Mouse (Mus musculus): ENCODE measurements at regions not wholly inside any gene's neighbourhood (a gene's known extent, or its start where the extent isn't known, plus 50 kb on each side); places are given as distances from the start of the nearest gene placed in this dataset.
A peak's percentile ranks its signal among the peaks of the same experiment; 100 is the strongest.
"Not testable (repeated sequence)": the region's sequence is repeated elsewhere in the genome, so short reads cannot be mapped to it uniquely, and the experiment has no call there.

GRCm38 (mm10) chr9:80819070-80819469, 353.8 kb upstream of the Impg1 start:
- Histone ChIP-seq H3K27me3 (no peaks in the 10 kb centered on the region), H3K9me3 (no peaks in the 10 kb centered on the region), H3K4me2 (no peak overlapping the region), H3K36me3 (no peaks in the 10 kb centered on the region), H3K9ac (no peak overlapping the region), H3K4me3 (no peak overlapping the region), H3K27ac (no peak overlapping the region), H3K4me1 (replicated peaks) (no peaks in the 10 kb centered on the region)
- no peak for ATAC-seq (ENCODE audit: low FRiP score)
- WGBS = 96% methylated on average over 1 of the region's 1 CpGs

- H3K27me3 ChIP-seq; H3K4me2 ChIP-seq; H3K9me3 ChIP-seq; H3K9ac ChIP-seq; H3K4me1 ChIP-seq (replicated peaks); H3K4me3 ChIP-seq; ATAC-seq (ENCODE audit: low FRiP score); H3K27ac ChIP-seq; H3K36me3 ChIP-seq: not testable (repeated sequence)
- WGBS = 84% methylated on average over 6 of the region's 6 CpGs
These were observed 348.6 kb upstream of the Impg1 start for GRCm38 (mm10) chr9:80813921-80814320.

GRCm38 (mm10) chr9:80791523-80791922, 326.2 kb upstream of the Impg1 start:
- Histone ChIP-seq H3K27ac (no peak overlapping the region), H3K9me3 (no peaks in the 10 kb centered on the region), H3K36me3 (no peaks in the 10 kb centered on the region), H3K4me3 (no peak overlapping the region), H3K4me2 (no peak overlapping the region), H3K27me3 (no peaks in the 10 kb centered on the region), H3K4me1 (replicated peaks) (no peaks in the 10 kb centered on the region; the same call in 1 of the 2 replicates), H3K9ac (no peak overlapping the region)
- 75% methylated on average over 3 of the region's 3 CpGs for WGBS
- ATAC-seq (ENCODE audit: low FRiP score) = peak; percentile 43; the same call in 1 of the 2 replicates

- H3K9me3 ChIP-seq = no peaks in the 10 kb centered on the region
- no peak for ATAC-seq (ENCODE audit: low FRiP score)
- no peaks in the 10 kb centered on the region for H3K27me3 ChIP-seq
- WGBS = 70% methylated on average over 1 of the region's 1 CpGs
- no peak overlapping the region for H3K9ac ChIP-seq
- no peak overlapping the region for H3K27ac ChIP-seq
- no peaks in the 10 kb centered on the region for H3K4me1 ChIP-seq (replicated peaks)
- H3K4me2 ChIP-seq = no peak overlapping the region
- H3K4me3 ChIP-seq = no peak overlapping the region
- no peaks in the 10 kb centered on the region for H3K36me3 ChIP-seq
These were observed 309.3 kb upstream of the Impg1 start for GRCm38 (mm10) chr9:80774541-80774940.

- H3K4me1 ChIP-seq (replicated peaks); H3K4me2 ChIP-seq; H3K36me3 ChIP-seq; H3K27me3 ChIP-seq; H3K4me3 ChIP-seq; H3K9me3 ChIP-seq; ATAC-seq (ENCODE audit: low FRiP score); H3K27ac ChIP-seq; H3K9ac ChIP-seq: not testable (repeated sequence)
- 97% methylated on average over 9 of the region's 9 CpGs for WGBS
These were observed 270.5 kb upstream of the Impg1 start for GRCm38 (mm10) chr9:80735806-80736205.

GRCm38 (mm10) chr9:80732971-80733370, 267.7 kb upstream of the Impg1 start:
- Histone ChIP-seq H3K9ac (no peak overlapping the region), H3K4me3 (no peak overlapping the region), H3K9me3 (no peaks in the 10 kb centered on the region), H3K27me3 (no peaks in the 10 kb centered on the region), H3K4me1 (replicated peaks) (no peaks in the 10 kb centered on the region), H3K4me2 (no peak overlapping the region), H3K27ac (no peak overlapping the region), H3K36me3 (no peaks in the 10 kb centered on the region)
- 80% methylated on average over 1 of the region's 1 CpGs for WGBS
- no peak for ATAC-seq (ENCODE audit: low FRiP score)

GRCm38 (mm10) chr9:80723638-80724037, 258.4 kb upstream of the Impg1 start:
- Histone ChIP-seq H3K4me1 (replicated peaks) (no peaks in the 10 kb centered on the region), H3K27ac (no peak overlapping the region), H3K9me3 (no peaks in the 10 kb centered on the region), H3K27me3 (no peaks in the 10 kb centered on the region), H3K4me3 (no peak overlapping the region), H3K9ac (no peak overlapping the region), H3K36me3 (no peaks in the 10 kb centered on the region), H3K4me2 (no peak overlapping the region)
- ATAC-seq (ENCODE audit: low FRiP score) = no peak

- H3K4me1 ChIP-seq (replicated peaks) = no peaks in the 10 kb centered on the region
- H3K9me3 ChIP-seq = no peaks in the 10 kb centered on the region
- H3K27ac ChIP-seq = no peak overlapping the region
- 90% methylated on average over 4 of the region's 4 CpGs for WGBS
- no peak overlapping the region for H3K4me2 ChIP-seq
- no peak overlapping the region for H3K9ac ChIP-seq
- H3K27me3 ChIP-seq = no peaks in the 10 kb centered on the region
- H3K36me3 ChIP-seq = no peaks in the 10 kb centered on the region
- no peak for ATAC-seq (ENCODE audit: low FRiP score)
- H3K4me3 ChIP-seq = no peak overlapping the region
These were observed 253.2 kb upstream of the Impg1 start for GRCm38 (mm10) chr9:80718516-80718915.

GRCm38 (mm10) chr9:80709781-80710180, 244.5 kb upstream of the Impg1 start:
- Histone ChIP-seq H3K27ac (no peak overlapping the region), H3K27me3 (no peaks in the 10 kb centered on the region), H3K36me3 (no peaks in the 10 kb centered on the region), H3K4me1 (replicated peaks) (no peaks in the 10 kb centered on the region), H3K4me3 (no peak overlapping the region), H3K9me3 (no peaks in the 10 kb centered on the region), H3K4me2 (no peak overlapping the region), H3K9ac (no peak overlapping the region)
- ATAC-seq (ENCODE audit: low FRiP score) = no peak

- ATAC-seq (ENCODE audit: low FRiP score) = no peak
- no peaks in the 10 kb centered on the region for H3K4me1 ChIP-seq (replicated peaks)
- WGBS = 88% methylated on average over 2 of the region's 2 CpGs
These were observed 240.0 kb upstream of the Impg1 start for GRCm38 (mm10) chr9:80705264-80705663.

GRCm38 (mm10) chr9:80697171-80697570, 231.9 kb upstream of the Impg1 start:
- no peak overlapping the region for H3K4me3 ChIP-seq
- H3K9me3 ChIP-seq = no peaks in the 10 kb centered on the region
- no peaks in the 10 kb centered on the region for H3K27me3 ChIP-seq
- H3K4me2 ChIP-seq = no peak overlapping the region
- H3K27ac ChIP-seq = no peak overlapping the region
- no peaks in the 10 kb centered on the region for H3K36me3 ChIP-seq
- no peaks in the 10 kb centered on the region for H3K4me1 ChIP-seq (replicated peaks)
- WGBS = 83% methylated on average over 2 of the region's 2 CpGs
- ATAC-seq (ENCODE audit: low FRiP score) = no peak
- H3K9ac ChIP-seq = no peak overlapping the region

More at GRCm38 (mm10) chr9:80705264-80705663, 240.0 kb upstream of the Impg1 start:
- Histone ChIP-seq H3K9me3 (no peaks in the 10 kb centered on the region), H3K9ac (no peak overlapping the region), H3K27ac (no peak overlapping the region), H3K4me3 (no peak overlapping the region), H3K27me3 (no peaks in the 10 kb centered on the region), H3K4me2 (no peak overlapping the region), H3K36me3 (no peaks in the 10 kb centered on the region)

GRCm38 (mm10) chr9:80688481-80689086, 223.3 kb upstream of the Impg1 start:
- 0 out of 2 replicates have a peak overlapping the region, but pooled peaks have one; percentile 3 for H3K27ac ChIP-seq
- ATAC-seq (ENCODE audit: low FRiP score) = peak; percentile 78
- WGBS = 68% methylated on average over 9 of the region's 9 CpGs

GRCm38 (mm10) chr9:80683030-80683692, 217.9 kb upstream of the Impg1 start:
- Histone ChIP-seq H3K4me1 (replicated peaks) (0 out of 2 replicates have a peak, but pooled peaks cover under 1% of the 10 kb centered on the region), H3K4me2 (no peak overlapping the region), H3K27ac (no peak overlapping the region), H3K9ac (no peak overlapping the region), H3K9me3 (no peaks in the 10 kb centered on the region), H3K36me3 (no peaks in the 10 kb centered on the region), H3K27me3 (no peaks in the 10 kb centered on the region), H3K4me3 (no peak overlapping the region)
- ATAC-seq (ENCODE audit: low FRiP score) = no peak
- 77% methylated on average over 5 of the region's 5 CpGs for WGBS

More at GRCm38 (mm10) chr9:80688481-80689086, 223.3 kb upstream of the Impg1 start:
- H3K4me3 ChIP-seq = no peak overlapping the region
- no peak overlapping the region for H3K9ac ChIP-seq
- H3K4me2 ChIP-seq = 0 out of 2 replicates have a peak overlapping the region, but pooled peaks have one; percentile 1
- no peaks in the 10 kb centered on the region for H3K9me3 ChIP-seq
- H3K27me3 ChIP-seq = no peaks in the 10 kb centered on the region
- H3K4me1 ChIP-seq (replicated peaks) = 0 out of 2 replicates have a peak, but pooled peaks cover 5% of the 10 kb centered on the region
- H3K36me3 ChIP-seq = no peaks in the 10 kb centered on the region

Data from hindbrain, embryonic 13.5 days (tissue).